Mouse (Mus musculus): Measurements from ENCODE around the gene Rap1gap2. TPM values are rescaled to one million over a fixed set of nuclear protein-coding genes. Genes with fewer than 3 reads are reported as not detected.

Gene Rap1gap2
- polyA plus RNA-seq, 1 experiment: 4.7 TPM

DNA sequence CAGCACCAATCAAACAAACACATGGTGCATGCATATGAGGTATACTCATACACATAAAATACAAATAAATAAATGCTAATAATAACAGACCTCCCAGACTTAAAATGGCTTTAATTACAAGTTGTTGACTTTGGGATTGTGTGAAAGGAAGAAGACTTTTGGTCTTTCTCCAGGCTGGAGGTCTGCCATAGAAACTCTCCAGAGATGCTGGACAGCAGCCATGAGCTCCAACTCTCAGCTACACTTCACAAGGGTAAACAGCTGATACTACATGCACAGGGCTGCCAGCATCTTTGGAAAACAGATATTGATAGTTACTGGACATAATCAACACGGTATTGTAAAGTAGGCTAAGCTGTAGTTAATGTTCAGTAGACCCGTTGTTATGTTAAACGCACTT lies 18.5 kb downstream of the Rap1gap2 start:
- TF ChIP-seq GATA1 (IDR thresholded peaks at IDR 0.05; ENCODE audit: low read length): no peak

DNA sequence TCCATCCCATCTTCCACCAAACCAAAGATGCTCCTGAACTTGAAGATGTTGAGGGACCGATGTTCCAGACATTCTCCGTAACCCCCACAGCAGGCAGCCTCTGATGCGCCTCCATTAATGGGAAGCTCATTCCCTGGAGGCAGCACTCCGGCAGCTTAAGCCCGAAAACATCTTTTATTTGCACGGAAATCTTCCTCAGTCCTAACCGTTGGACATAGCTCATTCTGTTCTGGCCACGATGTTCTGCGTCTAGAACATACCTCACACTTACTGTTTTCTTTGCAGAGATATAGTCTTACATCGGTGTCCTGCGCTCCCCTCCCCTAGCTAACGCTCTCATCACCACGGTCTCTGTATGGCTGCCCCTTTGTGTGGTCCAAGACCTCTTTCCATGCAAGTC lies 20.0 kb downstream of the Rap1gap2 start:
- TF ChIP-seq GATA1 (IDR thresholded peaks at IDR 0.05; ENCODE audit: low read length): no peak

DNA sequence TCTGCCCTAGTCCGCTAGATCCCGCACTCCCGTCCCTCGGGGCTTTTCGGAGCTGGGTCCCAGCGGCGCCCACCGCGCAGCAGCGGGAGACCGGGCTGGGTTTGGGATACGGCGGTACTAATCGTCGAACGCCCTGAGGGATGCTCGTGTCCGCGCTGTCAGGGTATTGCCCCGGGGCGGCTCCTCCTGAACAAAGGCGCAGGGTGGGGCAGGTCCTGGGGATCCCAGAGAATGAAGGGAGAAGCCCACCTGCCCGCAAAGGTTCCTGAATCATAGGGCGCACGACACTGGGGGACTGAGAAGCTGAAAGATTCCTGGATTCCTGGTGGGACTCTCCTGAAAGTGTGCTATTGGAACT lies 20.5 kb downstream of the Rap1gap2 start:
- TF ChIP-seq GATA1 (IDR thresholded peaks at IDR 0.05; ENCODE audit: low read length): no peak

DNA sequence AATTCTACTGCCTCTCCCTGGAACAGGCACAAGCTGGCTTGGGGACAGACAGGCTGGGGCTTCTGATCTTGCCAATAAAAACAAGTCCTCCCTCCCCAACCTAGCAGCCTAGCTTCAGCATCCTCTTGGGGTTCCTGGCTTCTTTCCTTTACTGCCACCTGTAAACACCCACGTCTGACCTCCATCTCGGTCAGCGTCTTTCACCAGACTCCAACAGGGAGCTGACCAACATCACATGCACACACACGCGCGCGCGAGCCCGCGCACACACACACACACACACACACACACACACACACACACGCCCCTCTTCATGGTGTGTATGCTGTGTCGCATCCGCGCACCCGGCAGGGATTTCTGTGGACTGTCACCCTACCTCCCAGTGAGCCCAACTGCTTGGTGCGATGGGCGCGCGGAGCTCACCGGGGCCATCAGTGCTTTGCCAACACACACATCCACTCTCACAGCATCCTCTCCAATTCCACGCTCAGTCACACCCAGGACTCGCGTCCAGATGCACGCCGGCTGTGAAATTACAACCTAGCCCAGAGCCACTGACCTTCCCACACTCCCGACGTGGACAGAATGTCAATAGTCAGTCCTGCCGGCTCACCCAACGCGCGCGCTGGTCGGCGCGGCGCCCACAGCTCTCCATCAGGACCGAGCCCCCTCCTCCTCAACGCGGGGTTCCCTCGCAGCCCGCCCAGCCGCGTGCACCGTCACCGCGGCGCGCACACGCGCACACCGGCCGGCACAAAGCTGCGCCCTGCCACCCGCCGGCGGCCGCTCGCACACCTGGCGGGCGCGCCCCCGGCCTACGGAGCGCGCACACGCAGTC lies 21.1 kb downstream of the Rap1gap2 start:
- no peak for TF ChIP-seq GATA1 (IDR thresholded peaks at IDR 0.05; ENCODE audit: low read length)

DNA sequence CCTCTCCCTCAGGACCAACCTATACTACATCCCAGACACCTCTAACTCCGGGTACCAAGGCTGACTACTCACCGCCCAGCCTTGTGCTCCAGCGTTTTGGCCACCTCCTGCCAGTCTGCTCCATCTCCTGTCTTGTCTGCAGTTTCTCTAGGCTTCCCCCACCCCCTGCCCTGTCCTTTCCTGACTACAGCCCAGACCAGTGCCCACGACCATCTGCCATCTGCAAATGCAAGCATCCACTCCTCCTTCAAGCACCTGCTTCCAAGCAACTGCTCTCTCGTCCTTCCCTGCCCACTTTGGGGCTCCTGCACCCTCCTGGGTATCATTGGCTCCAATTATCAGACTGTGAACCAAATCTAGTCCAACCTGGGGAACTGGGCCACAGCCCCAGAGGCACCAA lies 24.3 kb downstream of the Rap1gap2 start:
- TF ChIP-seq GATA1 (IDR thresholded peaks at IDR 0.05; ENCODE audit: low read length): no peak

DNA sequence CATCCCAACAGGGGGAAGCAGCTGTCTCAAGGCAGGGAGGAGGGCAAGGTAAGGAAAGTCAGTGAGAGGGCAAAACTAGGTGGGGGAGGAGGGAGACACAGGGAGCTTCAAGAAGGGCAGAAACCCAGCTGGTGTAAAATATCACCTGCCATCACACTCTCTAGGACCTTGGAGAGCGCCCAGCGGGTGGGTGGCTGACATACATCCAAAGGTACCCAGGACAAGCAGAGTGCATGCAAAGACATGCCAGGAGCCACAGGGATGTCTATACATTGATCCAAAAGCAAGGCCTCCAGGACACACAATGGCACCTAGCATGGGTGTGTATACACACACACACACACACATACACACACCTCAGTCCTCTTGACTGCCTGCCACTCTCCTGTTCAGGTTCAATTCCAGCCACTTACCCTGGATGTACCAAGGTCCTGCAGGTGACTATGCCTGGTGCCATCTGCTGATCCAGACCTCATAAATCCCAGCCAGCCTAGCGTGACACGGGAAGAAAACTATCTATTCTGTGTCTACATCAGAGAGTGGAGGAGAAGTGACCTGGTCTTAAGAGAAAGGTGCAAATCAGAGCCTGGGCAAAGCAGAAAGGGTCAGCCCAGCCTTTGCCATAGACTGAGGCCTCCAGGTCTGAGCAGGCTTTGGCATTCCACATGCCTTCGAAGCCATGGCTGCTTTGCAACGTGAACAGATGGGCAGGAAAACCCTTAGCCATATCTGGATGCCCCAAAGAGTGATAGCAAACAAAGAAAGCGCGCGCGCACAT lies 25.6 kb downstream of the Rap1gap2 start:
- TF ChIP-seq GATA1 (IDR thresholded peaks at IDR 0.05; ENCODE audit: low read length): no peak

DNA sequence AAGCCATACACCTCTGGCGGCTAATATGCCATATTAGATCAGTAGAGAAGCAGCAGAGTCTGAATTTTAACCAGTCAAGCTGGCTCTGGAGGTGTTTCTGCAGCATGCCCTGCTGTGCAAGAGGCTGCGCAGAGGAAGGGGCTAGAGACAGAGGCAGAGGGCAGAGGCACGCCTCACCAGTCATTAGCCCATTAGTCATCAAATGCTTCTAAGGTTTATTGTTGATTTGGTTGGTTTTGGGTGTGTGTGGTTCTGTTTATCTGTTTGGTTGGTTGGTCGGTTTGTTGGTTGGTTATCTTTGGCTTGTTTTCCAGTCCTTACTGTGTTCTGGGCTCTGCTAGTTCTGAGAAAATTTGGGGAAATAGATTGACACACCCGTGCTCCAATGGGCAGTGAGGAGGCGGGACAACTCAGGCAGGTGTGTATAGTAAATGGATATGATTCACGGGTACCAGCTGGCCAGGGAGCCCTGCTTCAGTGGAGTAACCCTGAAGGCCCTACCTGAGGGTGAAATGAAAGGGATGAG lies 26.8 kb downstream of the Rap1gap2 start:
- TF ChIP-seq GATA1 (IDR thresholded peaks at IDR 0.05; ENCODE audit: low read length): no peak

DNA sequence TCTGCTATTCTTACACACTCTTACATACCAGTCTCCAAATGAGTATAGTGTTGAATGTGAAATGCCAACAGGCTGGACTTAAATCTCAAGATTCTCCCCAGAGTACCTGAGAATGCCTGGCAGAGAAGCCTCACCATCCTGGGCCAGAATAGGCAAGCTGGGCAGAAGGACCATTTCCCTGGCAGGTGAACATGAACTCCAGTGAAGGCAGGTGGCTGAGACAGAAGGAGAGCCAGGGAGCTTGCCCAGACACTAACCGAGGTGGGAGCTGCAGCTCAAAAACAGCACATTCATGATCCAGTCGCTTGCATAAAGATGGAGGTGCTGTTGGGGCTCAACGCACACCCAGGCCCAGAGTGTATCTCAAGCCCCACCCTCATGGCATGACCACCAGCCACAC lies 28.3 kb downstream of the Rap1gap2 start:
- no peak for TF ChIP-seq GATA1 (IDR thresholded peaks at IDR 0.05; ENCODE audit: low read length)

DNA sequence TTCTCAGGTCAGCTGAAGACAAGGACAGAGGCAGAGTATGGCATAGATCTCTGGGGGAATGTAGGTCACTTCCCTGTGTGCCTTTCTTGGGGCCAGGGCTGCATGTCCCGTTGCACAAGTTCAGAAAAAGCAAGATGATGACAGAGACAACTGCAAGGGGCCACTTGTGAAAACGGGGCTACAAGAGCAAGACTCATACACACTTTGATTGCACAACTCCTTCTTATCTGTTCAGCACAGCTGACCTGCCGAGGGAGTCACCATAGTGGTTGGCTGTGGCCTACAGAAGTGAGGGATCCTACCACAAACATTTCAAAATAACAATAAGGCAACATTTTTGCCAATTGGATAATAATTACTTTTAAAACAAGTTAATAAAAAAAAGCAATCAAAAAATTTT lies 33.6 kb downstream of the Rap1gap2 start:
- TF ChIP-seq GATA1 (IDR thresholded peaks at IDR 0.05; ENCODE audit: low read length): peak; percentile 18

DNA sequence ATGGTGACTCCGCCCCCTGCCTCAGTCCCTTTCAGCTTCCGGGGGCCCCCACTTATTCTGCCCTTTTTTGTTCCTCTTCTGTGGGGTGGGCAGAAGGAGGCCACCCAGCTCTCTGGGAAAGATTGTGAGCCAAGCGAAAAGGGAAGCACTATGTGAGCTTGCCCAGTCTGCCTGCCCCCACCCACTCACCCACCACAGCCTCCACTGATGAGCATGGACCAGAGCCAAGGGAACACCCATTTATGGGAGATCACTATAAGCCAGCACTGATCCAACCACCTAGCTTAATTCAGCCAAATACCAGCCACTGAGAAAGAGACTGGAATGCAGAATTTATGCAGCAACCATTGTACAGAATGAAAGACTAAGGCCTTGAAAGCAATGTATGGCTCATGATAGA lies 34.8 kb downstream of the Rap1gap2 start:
- TF ChIP-seq GATA1 (IDR thresholded peaks at IDR 0.05; ENCODE audit: low read length): no peak

DNA sequence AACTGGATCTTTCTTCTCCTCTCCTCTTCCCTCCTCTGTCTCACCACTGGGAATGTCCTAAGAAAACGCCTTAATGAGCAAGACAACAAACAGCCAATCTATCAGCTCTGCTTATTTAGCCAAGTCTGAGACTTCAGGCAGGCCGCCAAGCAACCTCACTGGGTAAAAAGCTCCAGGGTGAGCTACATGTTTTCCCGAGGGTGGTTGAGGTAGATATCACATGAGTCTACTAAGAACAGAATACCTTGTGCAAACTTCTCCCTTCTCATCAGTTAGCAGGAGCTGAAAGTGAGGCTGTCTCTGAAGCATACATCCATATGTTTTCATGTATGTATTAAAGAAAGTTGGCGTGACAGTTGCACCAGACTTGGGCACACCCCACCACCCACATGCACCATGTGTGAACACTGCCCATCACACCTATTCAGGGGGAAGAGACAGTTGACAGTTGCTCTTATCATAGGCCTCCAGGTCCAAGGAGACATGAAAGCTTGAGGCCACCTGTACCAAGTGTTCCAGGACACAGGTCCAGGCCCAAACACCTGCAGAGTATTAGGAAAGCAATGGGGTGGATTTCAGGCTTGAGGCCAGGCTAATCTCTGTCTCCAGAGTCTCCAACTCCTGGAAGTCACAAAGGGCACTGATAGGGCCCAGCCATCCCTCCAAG lies 35.8 kb downstream of the Rap1gap2 start:
- TF ChIP-seq GATA1 (IDR thresholded peaks at IDR 0.05; ENCODE audit: low read length): peak; percentile 13

DNA sequence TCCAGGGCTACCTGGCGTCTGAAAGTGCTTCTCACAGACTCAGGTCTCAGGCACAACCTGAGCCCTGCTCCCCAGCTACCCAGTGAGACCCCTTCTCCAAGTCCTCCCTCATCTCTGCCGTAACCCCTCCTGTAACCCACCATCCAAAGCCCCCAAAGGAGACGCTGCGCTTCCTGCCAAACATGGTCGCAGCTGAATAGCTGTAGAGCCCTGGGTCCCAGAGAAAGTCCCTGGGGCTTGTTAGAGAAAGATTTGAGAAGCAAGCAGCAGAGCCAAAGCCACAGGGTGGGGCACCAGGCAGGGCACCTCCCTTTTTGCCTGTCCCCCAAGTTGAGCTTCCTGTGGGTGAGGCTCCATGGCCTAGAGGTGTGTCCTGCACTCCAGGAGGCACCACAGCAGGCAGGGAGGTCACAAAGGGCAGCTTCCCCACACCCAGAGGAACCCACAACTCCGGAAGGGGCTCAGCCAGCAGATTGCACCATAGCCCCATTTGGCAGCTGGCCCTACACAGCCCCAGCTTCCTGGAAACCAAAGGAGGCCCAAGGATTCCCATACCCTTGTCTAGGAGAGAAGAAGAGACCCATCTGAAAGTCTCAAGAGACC lies 38.2 kb downstream of the Rap1gap2 start:
- TF ChIP-seq GATA1 (IDR thresholded peaks at IDR 0.05; ENCODE audit: low read length): no peak

DNA sequence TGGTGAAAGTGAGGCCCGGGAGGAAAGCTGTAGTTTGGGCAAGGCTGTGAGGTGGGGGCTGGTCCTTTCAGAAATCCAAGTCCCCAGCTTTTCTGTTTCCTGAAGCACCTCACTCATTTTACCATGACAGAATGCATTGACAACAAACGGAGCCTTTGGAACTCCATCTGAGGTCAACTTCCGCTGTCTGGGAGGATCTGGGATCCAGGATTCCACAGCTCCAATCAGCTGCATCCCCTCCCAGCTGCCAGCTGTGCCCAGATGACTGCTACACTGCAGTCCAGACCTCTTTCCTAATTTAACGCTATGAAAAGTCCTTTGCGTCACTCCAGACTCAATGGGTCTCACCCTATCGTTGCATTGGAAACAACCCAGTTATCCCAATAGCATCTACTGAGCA lies 41.0 kb downstream of the Rap1gap2 start:
- TF ChIP-seq GATA1 (IDR thresholded peaks at IDR 0.05; ENCODE audit: low read length): no peak

DNA sequence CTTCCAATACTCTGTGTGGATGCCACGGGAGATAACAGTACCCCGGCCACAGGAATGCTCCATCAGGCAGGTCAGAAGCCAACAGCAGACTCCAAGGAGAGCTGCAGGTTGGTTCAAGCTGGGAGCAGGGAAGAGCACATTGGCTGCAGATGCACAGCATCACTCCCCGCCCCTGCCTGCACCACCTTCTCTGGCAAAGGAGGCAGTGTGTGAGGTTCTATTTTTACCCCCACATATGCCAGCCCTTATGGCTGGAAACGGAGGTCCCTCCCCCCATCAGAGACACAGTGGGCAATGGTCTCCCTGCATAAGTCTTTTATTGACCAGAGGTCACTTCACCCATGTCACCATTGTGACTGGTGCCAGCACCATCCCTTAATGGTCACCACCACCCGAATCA lies 42.3 kb downstream of the Rap1gap2 start:
- TF ChIP-seq GATA1 (IDR thresholded peaks at IDR 0.05; ENCODE audit: low read length): no peak

DNA sequence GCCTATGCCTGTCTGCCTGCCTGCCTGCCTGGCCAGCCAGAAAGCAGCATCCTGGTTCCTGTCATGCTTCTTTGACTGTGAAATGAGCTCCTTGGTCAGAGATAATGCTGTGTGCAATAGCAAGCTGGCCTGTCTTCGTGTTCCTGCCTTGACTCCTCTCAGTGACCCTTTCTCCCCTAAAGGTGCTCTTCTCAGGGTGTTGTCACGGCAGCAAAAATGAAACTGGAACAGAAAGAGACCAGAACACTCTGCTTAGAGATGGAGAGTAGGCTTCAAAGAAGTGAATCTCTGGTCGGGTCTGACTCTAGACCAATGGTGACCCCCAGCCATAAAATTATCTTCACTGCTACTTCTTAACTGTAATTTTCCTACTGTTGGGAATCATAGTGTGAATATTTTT lies 42.7 kb downstream of the Rap1gap2 start:
- TF ChIP-seq GATA1 (IDR thresholded peaks at IDR 0.05; ENCODE audit: low read length): no peak
